Mouse (Mus musculus) lung, postnatal 0 days (tissue): ENCODE data around the gene Ift80. TPM values are rescaled to one million over a fixed set of nuclear protein-coding genes. Genes with fewer than 3 reads are reported as not detected.
"Not testable (repeated sequence)": the region's sequence is repeated elsewhere in the genome, so short reads cannot be mapped to it uniquely, and the experiment has no call there.

Experiments used
- ATAC-seq: fragments of 200-750 bp; cut with Nextera tagmentation; 2 replicates; pipeline ENCODE4 v1.8.0; 2017; ENCODE audit warnings: moderate library complexity
- DNase-seq: peaks from one replicate; pipeline ENCODE4 v3.0.0-alpha.2; 2016; ENCODE audit warnings: low spot score
- H3K27ac ChIP-seq: fragments of 300-500 bp; sonication (generic); 2 replicates; pipeline ENCODE4 v1.5.1; 2014; ENCODE audit warnings: antibody characterized with exemption, mild to moderate bottlenecking, low read length, mixed read lengths
- H3K27me3 ChIP-seq: fragments of 300-500 bp; sonication (generic); replicated peaks from 2 replicates; pipeline ENCODE4 v1.6.1; 2014; ENCODE audit warnings: low read length, mixed read lengths; ENCODE audit not compliant: insufficient read depth
- H3K36me3 ChIP-seq: fragments of 300-500 bp; sonication (generic); 2 replicates; pipeline ENCODE4 v1.6.1; 2014; ENCODE audit warnings: low read length, mixed read lengths; ENCODE audit not compliant: insufficient read depth
- H3K4me1 ChIP-seq: fragments of 300-500 bp; sonication (generic); 2 replicates; pipeline ENCODE4 v1.6.1; 2014; ENCODE audit warnings: antibody characterized with exemption, low read depth, low read length, mixed read lengths; ENCODE audit not compliant: insufficient read depth
- H3K4me2 ChIP-seq: fragments of 300-500 bp; sonication (generic); replicated peaks from 2 replicates; pipeline ENCODE4 v1.6.1; 2014; ENCODE audit warnings: low read depth, mild to moderate bottlenecking, low read length, moderate library complexity, mixed read lengths
- H3K4me3 ChIP-seq: fragments of 300-500 bp; sonication (generic); 2 replicates; pipeline ENCODE4 v1.5.1; 2014; ENCODE audit warnings: low read depth, low read length
- H3K9ac ChIP-seq: fragments of 300-500 bp; sonication (generic); replicated peaks from 2 replicates; pipeline ENCODE4 v1.6.1; 2014; ENCODE audit warnings: low read depth, mild to moderate bottlenecking
- H3K9me3 ChIP-seq: fragments of 300-500 bp; sonication (generic); 2 replicates; pipeline ENCODE4 v1.6.1; 2016; ENCODE audit warnings: low read length, mixed read lengths
- CTCF ChIP-seq: IDR thresholded peaks from 2 replicates; pipeline ENCODE4 v1.5.1; 2016; ENCODE audit warnings: antibody characterized with exemption, mild to moderate bottlenecking
- EP300 ChIP-seq: IDR thresholded peaks from 2 replicates; pipeline ENCODE4 v1.6.1; 2016; ENCODE audit warnings: antibody characterized with exemption, mild to moderate bottlenecking, control low read depth
- WGBS: fragments of 180-500 bp; shearing (Covaris S2); extraction: QIAGEN DNeasy Blood & Tissue Kit; methylation state at CpG from one replicate; pipeline ENCODE4 v1.1.7; 2014; 5-methylcytosine and 5-hydroxymethylcytosine counted together
- polyA plus RNA-seq: library from polyadenylated mRNA; unstranded; fragments of >200 nt; fragmentation: Nextera tagmentation; extraction: Ambion mirVana; gene quantifications from 2 replicates; pipeline ENCODE4 v1.2.1, GENCODE M21; 2015

Ift80 gene
- polyA plus RNA-seq, 1 experiment from 2014 or later, result 5.9 TPM

DNA sequence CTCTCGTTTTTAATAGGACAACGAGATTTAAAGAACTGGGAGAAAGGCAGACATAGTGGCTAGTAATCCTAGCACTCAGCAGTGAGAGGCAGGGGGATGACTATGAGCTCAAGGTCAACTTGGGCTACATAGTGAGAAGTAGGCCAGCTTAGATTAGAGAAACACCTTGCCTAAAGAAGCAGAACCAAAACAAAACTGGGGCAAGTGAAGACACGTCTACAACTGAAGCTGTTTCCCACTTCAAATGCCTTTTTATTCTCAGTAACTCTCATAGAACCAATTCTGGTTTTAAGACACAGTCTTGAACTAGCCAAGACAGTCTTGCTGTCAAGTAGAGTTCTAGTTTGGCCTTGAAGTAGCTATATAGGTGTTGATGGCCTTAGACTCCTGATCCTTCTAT lies 67.7 kb downstream of the Ift80 start:
- ATAC-seq, result no peak

DNA sequence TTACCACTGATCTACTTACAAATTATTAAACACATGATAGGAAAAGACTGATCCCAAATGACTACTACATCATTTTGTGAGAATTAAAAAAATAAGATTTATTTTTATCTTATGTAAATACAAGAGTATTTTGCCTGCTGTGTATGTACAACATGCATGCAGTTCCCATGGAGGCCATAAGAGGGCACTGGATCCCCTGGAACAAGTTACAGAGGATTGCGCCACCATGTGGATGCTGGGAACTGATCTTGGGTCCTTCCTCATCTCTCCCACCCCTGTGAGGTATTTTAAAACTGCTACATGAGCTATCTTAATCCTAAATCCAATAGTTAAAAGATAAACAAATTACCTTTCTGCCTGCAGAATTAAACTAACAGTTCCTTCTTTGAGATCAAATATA lies 68.9 kb downstream of the Ift80 start:
- ATAC-seq, result no peak
- WGBS, result 96% methylated on average over 1 of the region's 1 CpGs
- H3K4me2 ChIP-seq, result no peak overlapping the region
- no peak overlapping the region for H3K4me3 ChIP-seq
- H3K9ac ChIP-seq, result no peak overlapping the region
- no peaks in the 10 kb centered on the region; the same call in 1 of the 2 replicates for H3K36me3 ChIP-seq
- no peak overlapping the region for H3K27ac ChIP-seq
- H3K9me3 ChIP-seq, result no peaks in the 10 kb centered on the region
- H3K4me1 ChIP-seq, result no peaks in the 10 kb centered on the region
- TF ChIP-seq EP300, result no peak
- TF ChIP-seq CTCF, result peak; percentile 62
- DNase-seq, result no peak
- H3K27me3 ChIP-seq, result no peaks in the 10 kb centered on the region

More for the DNA sequence above, 67.7 kb downstream of the Ift80 start:
- Histone ChIP-seq H3K27ac (no peak overlapping the region), H3K9me3 (no peaks in the 10 kb centered on the region), H3K9ac (no peak overlapping the region), H3K36me3 (no peaks in the 10 kb centered on the region; the same call in 1 of the 2 replicates), H3K27me3 (no peaks in the 10 kb centered on the region), H3K4me1 (no peaks in the 10 kb centered on the region), H3K4me2 (no peak overlapping the region), H3K4me3 (no peak overlapping the region)
- TF ChIP-seq CTCF (no peak), EP300 (no peak)
- DNase-seq, result no peak
- WGBS, result 82% methylated on average over 3 of the region's 3 CpGs

DNA sequence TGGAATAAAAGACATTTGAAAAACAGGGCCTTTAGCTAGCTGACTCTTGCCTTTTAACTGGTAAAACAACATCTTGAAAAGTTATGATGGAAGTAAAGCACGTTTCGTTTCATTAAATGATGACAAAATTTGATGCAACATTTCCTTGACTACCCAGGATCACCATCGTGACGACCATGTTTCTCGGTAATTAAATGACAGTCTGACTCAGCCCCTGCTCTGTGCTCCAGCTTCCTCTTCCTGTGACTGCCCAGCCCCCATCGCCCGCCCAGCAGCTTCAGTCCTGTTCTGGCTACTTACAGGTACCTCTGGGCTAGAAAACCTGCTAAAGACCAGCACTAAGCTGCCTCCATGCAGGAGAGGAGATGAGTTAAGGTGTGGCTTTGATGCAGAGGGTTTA lies 70.1 kb downstream of the Ift80 start:
- H3K4me3 ChIP-seq, result no peak overlapping the region
- H3K27me3 ChIP-seq, result no peaks in the 10 kb centered on the region
- H3K36me3 ChIP-seq, result no peaks in the 10 kb centered on the region; the same call in 1 of the 2 replicates
- DNase-seq (no peak), ATAC-seq (no peak)
- no peak overlapping the region for H3K4me2 ChIP-seq
- WGBS, result 83% methylated on average over 7 of the region's 7 CpGs
- no peaks in the 10 kb centered on the region for H3K4me1 ChIP-seq
- no peak overlapping the region for H3K27ac ChIP-seq
- no peaks in the 10 kb centered on the region for H3K9me3 ChIP-seq
- TF ChIP-seq EP300, result no peak
- H3K9ac ChIP-seq, result no peak overlapping the region

DNA sequence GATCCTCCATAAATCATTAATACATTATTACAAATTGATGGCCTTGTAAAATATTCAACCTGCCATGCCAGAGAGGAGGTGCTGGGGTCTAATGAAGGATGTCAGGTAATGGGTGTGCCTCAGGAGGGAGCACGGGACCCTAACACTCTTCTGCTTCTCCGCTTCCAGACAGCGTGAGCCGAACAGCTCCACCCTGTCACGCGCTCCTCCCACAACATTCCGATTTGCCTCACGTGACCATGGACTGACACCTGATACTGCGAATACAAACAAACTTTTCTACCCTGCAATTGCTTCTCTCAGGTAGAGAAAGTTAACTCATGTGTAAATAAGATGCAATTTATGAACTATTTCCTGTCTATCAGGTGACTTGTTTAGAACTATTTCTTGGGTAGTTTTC lies 75.8 kb downstream of the Ift80 start:
- no peak for DNase-seq

DNA sequence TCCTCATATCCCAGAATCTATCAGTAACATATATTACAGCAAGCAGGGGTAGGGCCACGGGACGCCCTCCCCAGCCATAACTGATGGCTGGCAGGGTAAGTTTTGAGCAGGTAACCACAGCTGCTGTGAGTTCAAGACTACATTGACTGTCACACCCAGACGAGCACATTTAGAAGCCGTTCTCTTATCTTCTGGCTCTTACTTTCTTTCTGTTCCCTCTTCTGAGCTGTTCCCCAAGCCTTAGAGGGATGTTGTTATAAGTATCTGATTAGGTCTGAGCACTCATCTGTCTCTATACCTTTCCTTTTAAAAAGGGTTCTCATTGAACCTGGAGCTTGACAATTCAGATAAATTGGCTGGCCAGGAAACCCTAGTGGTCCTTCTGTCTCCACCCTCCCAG lies 96.9 kb downstream of the Ift80 start:
- no peak overlapping the region for H3K27ac ChIP-seq
- H3K4me1 ChIP-seq, result no peaks in the 10 kb centered on the region
- 83% methylated on average over 4 of the region's 4 CpGs for WGBS
- TF ChIP-seq CTCF (no peak), EP300 (no peak)
- no peaks in the 10 kb centered on the region for H3K27me3 ChIP-seq
- H3K9me3 ChIP-seq, result no peaks in the 10 kb centered on the region
- H3K36me3 ChIP-seq, result no peaks in the 10 kb centered on the region
- DNase-seq (no peak), ATAC-seq (no peak)
- no peak overlapping the region for H3K4me3 ChIP-seq
- H3K9ac ChIP-seq, result no peak overlapping the region
- H3K4me2 ChIP-seq, result no peak overlapping the region

More for the DNA sequence above, 75.8 kb downstream of the Ift80 start:
- TF ChIP-seq EP300, result no peak
- TF ChIP-seq CTCF, result no peak
- no peaks in the 10 kb centered on the region for H3K9me3 ChIP-seq
- 68% methylated on average over 9 of the region's 9 CpGs for WGBS
- H3K27me3 ChIP-seq, result no peaks in the 10 kb centered on the region
- H3K36me3 ChIP-seq, result no peaks in the 10 kb centered on the region
- no peak overlapping the region for H3K4me3 ChIP-seq
- ATAC-seq, result no peak
- no peak overlapping the region for H3K27ac ChIP-seq
- H3K4me2 ChIP-seq, result no peak overlapping the region
- no peak overlapping the region for H3K9ac ChIP-seq
- H3K4me1 ChIP-seq, result no peaks in the 10 kb centered on the region

DNA sequence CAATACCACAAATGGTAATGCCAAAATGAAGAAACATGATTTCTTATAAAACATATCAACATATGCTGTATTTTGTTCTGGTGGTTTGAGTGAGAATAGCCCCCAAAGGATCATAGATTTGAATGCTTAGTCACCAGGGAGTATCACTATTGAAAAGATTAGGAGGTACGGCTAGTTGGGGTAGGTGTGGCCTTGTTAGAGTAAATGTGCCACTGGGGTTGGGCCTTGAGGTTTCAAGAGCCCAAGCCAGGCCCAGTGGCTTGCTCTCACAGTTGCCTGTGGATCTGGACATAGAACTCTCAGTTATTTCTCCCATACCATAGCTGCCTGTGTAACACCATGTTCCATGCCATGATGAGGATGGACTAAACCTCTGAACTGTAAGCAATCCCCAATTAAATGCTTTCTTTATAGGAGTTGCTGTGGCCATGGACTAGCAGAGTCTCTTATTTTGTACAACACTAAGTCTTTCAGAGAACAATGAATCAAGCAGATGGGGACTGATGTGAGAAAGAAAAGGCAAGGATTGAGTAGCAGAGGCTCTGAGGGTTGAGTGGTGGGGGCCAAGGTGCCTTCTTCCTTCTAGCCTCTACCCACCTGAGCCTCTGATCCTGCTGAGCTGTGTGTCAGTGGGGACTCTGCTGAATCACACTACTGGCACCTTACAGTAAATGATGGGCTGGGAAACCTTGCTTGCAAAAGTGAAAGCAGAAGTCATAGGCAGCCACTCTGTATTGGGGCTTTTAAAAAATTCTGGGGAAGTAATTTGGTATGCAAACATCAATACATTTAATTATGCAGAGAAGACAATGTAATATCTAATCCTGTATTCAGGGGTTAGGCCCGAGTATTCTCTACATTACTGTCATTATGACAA lies 99.2 kb downstream of the Ift80 start:
- DNase-seq, result no peak
- H3K9ac ChIP-seq, result no peak overlapping the region
- no peak overlapping the region for H3K4me2 ChIP-seq
- no peaks in the 10 kb centered on the region for H3K4me1 ChIP-seq
- ATAC-seq, result no peak
- no peak for TF ChIP-seq CTCF
- TF ChIP-seq EP300, result no peak
- no peak overlapping the region for H3K4me3 ChIP-seq
- H3K27ac ChIP-seq, result no peak overlapping the region
- no peaks in the 10 kb centered on the region for H3K36me3 ChIP-seq
- no peaks in the 10 kb centered on the region for H3K9me3 ChIP-seq
- no peaks in the 10 kb centered on the region for H3K27me3 ChIP-seq
- 43% methylated on average over 2 of the region's 2 CpGs for WGBS

DNA sequence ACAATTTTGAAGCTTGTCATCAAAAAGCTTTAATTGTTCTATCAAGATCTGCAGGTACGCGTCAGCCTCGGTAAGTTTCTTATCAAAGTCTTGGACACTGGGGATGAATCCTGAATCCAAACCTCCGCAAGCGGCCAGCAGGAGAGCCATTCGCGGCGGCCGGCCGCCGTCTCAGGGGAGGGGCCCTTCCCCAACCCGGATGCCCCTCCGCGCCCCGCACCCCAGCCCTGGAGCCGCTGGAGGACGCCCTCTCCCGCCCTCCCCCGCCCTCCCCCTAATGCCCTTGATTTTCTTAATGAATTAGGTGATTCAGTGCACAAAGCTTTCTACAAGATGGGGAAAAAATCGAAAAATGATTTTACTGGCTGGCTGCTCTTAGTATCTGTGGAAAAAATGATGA lies 101.7 kb downstream of the Ift80 start:
- not testable (repeated sequence) for H3K4me3 ChIP-seq, H3K27me3 ChIP-seq, H3K36me3 ChIP-seq, DNase-seq, H3K9ac ChIP-seq, H3K9me3 ChIP-seq, H3K4me2 ChIP-seq, H3K4me1 ChIP-seq, H3K27ac ChIP-seq
- 94% methylated on average over 16 of the region's 20 CpGs for WGBS
- ATAC-seq, result peak; percentile 72
